Mouse (Mus musculus): ENCODE measurements around the gene Cdr1. TPM values are rescaled to one million over a fixed set of nuclear protein-coding genes. Genes with fewer than 3 reads are reported as not detected.

The Cdr1 gene
- polyA plus RNA-seq, 1 experiment from 2014 or later, result not detected

DNA sequence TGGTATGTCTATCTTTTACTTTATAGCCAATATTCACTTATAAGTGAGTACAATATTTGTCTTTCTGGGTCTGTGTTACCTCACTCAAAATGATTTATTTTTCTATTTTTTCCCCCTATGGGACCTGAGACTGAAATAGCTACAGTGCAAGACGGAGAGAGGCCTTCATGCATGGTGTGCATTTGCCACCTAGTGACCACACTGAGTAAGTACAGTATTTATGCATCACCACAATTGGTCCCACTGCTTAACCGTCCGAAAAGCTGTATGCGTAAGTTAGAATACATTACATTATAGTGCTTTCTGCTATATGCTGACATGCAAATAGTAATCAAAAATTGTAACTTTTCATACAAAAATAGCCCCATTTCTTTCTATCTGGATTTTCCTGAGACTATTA lies 50.8 kb downstream of the Cdr1 start:
- no peak for ATAC-seq (ENCODE audit: insufficient number of reproducible peaks, insufficient read depth, low FRiP score, low read depth)
- Histone ChIP-seq H3K4me1 (ENCODE audit: control insufficient read depth in 2 of 2, insufficient read depth in 2 of 2, low read length in 2 of 2) (no peaks in the 10 kb centered on the region), H3K4me2 (ENCODE audit: low read length) (no peak overlapping the region), H3K9me3 (ENCODE audit: control insufficient read depth, low read length) (no peaks in the 10 kb centered on the region), H3K36me3 (ENCODE audit: control insufficient read depth, insufficient read depth, low read length) (no peaks in the 10 kb centered on the region), H3K4me3 (ENCODE audit: control insufficient read depth in 1 of 2, insufficient read depth in 1 of 2, low read depth in 1 of 2, low read length in 2 of 2) (no peak overlapping the region), H3K27me3 (ENCODE audit: control insufficient read depth, insufficient read depth, low read length) (no peaks in the 10 kb centered on the region), H3K9ac (ENCODE audit: low read length) (no peak overlapping the region), H3K27ac (replicated peaks in 1 of 2; ENCODE audit: control insufficient read depth in 1 of 2, insufficient read depth in 1 of 2, low read depth in 2 of 2, low read length in 2 of 2) (no peak overlapping the region)
- 64% methylated on average over 4 of the region's 4 CpGs for WGBS

Small RNA genes lying within 50 kb of the gene (microRNA-seq; reads per million reads assigned to microRNA genes)
- gene Gm24396, result not detected
